Mouse (Mus musculus) left cerebral cortex, adult 8-10 months (tissue): ENCODE results near the gene Arpc4. TPM values are rescaled to one million over a fixed set of nuclear protein-coding genes. Genes with fewer than 3 reads are reported as not detected.

Source experiments
- DNase-seq, 2 experiments: peaks; one replicate each; pipeline ENCODE4 v3.0.0; 2022; ENCODE audit warnings: low spot score in 2 of 2
- total RNA-seq, 4 experiments: library from RNA; stranded (reverse); gene quantifications; 2 replicates each; pipeline ENCODE4 v1.2.4; 2022

Arpc4 gene
- total RNA-seq, 4 experiments from 2014 or later = 246 to 271 (median 263) TPM

GRCm38 (mm10) chr6:113402094-113402493 is 24.2 kb downstream of the Arpc4 start:
- DNase-seq = no peak

- DNase-seq = no peak
These were observed 26.9 kb downstream of the Arpc4 start for GRCm38 (mm10) chr6:113404649-113405448.

GRCm38 (mm10) chr6:113405483-113405882 is 27.6 kb downstream of the Arpc4 start:
- peak in 1 of 2 experiments; percentile 70 for DNase-seq

DNA sequence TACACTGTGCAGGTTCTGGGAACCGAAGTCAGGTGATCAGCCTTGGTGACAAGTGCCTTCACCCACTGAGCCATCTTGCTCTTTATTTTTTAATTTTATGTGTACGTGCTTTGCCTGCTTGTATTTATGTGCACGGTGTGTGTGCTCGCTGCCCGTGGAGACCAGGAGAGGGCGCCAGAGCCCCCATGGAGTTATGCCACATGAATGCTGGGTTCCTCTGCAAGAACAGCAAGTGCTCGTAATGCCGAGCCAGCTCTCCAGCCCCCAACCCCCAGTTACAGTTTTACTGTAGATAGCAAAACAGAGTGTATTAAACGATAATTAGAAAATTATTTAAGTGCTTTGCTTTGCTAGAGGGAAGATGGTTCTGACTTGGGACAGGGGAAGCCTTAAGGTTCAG is 28.8 kb downstream of the Arpc4 start:
- no peak for DNase-seq

GRCm38 (mm10) chr6:113410001-113410400 is 32.1 kb downstream of the Arpc4 start:
- DNase-seq = no peak

DNA sequence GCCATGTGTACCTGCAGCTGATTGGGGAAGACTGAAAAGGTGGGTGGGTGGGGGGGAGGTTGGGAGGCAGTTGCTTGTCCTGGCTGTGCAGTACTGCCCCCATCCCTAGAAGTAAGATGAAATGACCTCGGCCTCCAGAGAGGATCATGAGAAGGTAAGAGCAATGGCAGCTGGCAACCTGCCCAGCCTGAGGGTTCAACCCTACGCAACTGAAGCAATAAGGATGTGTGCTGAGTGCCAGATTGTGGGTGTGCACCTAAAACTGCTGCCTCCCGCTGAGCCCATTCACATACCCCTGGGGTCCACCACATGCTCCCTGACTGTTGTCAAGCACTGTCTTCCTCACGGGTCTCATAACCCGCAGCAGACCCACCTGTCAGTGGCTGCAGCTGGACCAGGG is 38.5 kb downstream of the Arpc4 start:
- no peak for DNase-seq

DNA sequence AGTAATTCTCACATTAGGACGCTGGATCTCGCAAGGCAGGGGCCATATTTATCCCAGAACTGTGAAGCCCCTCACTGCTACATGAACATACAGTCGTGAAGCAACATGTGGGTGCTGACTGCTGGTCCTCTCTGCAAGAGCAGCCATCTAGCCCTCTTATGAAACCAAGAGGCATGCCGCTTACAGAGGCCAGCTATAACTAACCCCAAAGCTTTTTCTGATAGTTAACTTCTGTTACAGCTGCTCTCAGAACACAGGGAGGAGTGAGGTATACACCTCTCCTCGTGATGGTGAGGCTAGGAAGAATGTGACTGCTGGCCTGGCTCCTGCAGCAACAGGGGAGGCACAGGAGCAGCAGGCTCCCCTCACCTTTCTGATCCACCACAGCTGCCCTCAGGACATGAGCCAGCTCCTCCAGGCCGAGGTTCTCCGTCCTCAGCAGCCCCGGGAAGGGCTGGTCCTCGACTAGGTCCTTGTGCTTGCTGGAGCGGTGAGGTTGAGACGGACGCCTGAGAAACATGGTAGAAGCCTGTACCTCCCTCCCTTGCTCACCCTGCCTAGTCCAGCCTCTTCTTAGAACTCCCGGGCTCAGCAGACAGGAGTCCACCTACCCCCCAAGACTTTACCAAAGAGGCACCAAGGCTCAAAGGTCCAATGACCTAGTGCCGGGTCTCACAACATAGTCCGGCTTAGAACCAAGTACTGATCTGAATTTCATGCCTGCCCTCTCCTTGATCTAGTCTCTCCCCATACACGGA is 40.7 kb downstream of the Arpc4 start:
- DNase-seq = no peak

- peak; percentile 91 to 98 for DNase-seq
These were observed 41.3 kb downstream of the Arpc4 start, which contains the start of gene Rpusd3 for GRCm38 (mm10) chr6:113419199-113419587. Gene Rpusd3 (minus strand): TSS chr6:113419340.

GRCm38 (mm10) chr6:113423000-113423399 is 45.1 kb downstream of the Arpc4 start:
- DNase-seq = no peak

- DNase-seq = no peak
These were observed 46.3 kb downstream of the Arpc4 start for GRCm38 (mm10) chr6:113424187-113424586.

- DNase-seq = no peak
These were observed 48.8 kb downstream of the Arpc4 start for GRCm38 (mm10) chr6:113426696-113427095.

DNA sequence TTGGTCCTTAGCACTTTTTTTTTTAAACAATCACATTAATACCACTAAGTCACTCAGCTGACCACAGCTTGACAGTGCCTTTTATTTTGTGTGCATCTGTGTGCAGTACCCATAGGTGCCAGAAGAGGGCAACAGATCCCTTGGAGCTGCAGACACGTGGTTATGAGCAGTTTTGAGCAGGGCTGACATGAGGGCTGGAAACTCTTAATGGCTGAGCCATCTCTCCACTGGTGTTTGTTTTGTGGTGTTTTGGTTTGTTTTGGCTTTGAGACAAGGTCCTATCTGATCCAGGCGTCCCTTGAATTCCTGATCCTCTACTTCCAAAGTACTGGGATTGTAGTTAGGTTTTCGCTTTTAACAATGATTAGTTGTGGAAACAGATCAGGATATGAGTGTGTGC is 49.5 kb downstream of the Arpc4 start:
- no peak for DNase-seq

GRCm38 (mm10) chr6:113428006-113428405 is 50.1 kb downstream of the Arpc4 start:
- no peak for DNase-seq

- DNase-seq = no peak
These were observed 52.0 kb downstream of the Arpc4 start for GRCm38 (mm10) chr6:113429965-113430364.

GRCm38 (mm10) chr6:113430846-113431245 is 52.9 kb downstream of the Arpc4 start:
- no peak for DNase-seq

DNA sequence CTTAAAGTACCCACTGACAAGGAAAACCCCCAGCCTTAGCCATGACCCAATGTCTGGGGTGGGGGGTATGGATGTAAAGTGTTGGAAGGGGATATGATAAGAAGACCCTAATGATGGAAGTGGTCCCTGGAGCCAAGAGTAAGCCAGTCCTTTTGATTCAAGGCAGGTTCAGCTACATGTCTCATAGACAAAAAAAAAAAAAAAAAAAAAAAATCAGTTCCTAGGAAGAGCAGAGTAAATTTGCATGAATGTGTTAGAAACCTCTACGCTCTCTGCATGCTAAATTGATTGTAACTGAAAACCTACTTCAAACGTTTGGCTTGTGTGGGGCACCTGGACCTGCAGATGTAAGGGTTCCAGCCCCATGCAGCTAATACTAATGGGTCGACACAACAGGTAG is 53.9 kb downstream of the Arpc4 start:
- no peak for DNase-seq

- DNase-seq = no peak
These were observed 55.7 kb downstream of the Arpc4 start for GRCm38 (mm10) chr6:113433661-113434060.

DNA sequence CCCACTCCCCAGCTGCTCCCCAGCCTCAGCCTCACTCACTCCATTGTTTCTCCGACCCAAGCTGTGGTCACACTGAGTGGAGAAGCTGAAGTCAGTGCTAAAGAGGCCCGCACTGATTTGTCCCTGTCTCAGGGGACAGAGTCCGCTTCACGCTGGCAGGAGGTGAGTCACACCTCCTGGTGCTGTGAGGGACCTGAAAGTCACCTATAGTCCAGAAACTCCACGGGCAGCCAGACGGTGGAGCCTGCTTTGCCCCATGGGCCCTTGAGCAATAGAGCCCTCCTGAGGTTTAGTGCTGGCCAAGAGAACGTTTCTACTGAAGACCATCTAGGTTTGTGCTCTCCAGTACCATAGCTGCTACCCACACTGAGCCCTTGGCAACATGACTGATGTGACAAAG is 56.8 kb downstream of the Arpc4 start:
- DNase-seq = no peak

- no peak for DNase-seq
These were observed 57.8 kb downstream of the Arpc4 start, which contains the start of gene Cidec for GRCm38 (mm10) chr6:113435664-113436205. Gene Cidec (minus strand): TSS chr6:113435760.

DNA sequence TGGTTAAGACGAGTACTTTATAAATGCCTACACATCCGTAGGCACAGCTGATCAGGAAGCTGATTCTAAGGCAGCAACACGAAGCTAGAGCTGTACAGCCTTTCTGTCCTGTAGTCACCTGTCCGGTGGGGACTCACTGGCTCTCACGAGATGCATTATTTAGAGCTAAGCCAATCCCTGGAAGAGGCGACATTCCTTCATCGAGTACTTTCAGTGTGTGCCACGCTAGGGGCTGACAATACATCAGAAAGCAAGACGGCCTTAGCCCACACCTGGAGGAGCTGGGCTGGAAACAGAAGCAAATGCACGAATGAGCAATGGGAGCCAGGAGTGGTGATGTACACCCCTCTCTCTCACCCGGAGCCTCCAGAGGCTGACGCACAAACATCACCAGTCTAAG is 59.2 kb downstream of the Arpc4 start:
- DNase-seq = no peak

DNA sequence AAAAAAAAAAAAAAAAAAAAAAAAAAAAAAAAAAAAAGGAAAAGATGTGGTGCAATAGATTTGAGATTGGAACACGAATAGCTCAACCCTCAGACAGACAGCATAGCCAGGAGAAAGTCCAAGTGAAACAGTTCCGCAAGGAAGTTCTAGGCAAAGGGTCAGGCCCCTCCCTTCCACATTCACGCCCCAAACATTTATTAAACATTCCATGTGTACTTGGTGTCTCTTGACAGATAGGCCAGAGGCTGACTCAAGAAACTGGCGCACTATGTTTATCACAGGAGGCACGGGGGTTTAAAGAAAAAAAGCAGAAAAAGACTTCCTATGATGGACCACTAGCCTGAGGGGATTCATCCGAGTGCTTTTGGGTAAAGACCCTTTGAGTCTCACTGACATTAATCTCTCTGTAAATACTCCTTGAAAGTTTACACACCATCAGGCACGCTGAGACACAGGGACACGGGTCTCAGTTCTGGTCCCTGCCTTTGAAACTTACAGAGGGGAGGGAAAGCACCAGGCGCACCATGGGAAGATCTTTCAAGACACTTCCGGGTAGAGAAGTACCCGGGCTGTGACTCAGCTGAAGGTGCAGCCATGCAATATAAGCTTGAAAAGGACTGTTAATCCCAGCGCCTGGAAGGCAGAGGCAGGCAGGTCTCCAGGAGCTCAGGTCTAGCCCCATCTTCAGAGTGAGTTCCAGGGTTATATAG is 61.0 kb downstream of the Arpc4 start:
- DNase-seq = no peak
